Mouse (Mus musculus): ENCODE measurements around the gene Gm20532. TPM values are rescaled to one million over a fixed set of nuclear protein-coding genes. Genes with fewer than 3 reads are reported as not detected.

Gene Gm20532
- not detected for polyA plus RNA-seq (2021)

DNA sequence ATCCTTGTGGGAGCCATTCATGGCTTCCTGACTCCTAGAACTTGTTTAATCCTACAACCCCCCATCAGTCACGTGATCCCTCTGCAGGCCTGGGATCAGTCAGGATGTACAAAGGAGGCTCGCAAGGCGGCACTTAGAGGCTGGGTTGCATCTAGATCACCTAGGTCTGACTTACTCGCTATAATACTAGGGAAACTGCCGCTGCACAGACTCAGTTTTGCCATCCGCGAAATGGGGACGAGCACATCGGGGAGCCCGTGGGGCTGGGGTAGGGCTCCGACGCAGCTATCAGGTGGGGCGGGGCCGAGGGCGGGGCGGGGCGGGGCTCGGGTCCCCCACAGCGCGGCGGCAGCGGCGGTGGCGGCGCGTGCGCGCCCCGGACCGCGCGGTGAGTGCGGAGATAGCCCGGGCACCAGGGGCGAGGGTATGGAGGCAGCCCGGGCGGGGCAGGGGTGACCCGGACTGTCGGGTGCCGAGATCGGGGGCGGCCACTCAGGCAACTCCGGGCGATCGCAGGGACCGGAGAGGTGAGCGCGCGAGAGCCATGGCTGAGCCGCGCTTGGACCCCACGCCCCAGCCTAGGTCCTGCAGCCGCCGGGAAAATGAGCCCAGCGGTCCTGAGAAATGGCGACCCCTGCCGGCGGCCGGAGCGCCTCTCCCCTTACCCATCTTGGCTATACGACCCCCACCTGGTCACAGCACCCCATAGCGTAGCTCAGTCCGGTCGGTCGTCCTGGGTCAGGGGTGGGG, at the start of gene Gm20532:
TSS of gene Gm20532 (plus strand) at position 346 of the 750 bp plus-strand sequence.
- no peak for TF ChIP-seq CTCF (IDR thresholded peaks at IDR 0.05)

DNA sequence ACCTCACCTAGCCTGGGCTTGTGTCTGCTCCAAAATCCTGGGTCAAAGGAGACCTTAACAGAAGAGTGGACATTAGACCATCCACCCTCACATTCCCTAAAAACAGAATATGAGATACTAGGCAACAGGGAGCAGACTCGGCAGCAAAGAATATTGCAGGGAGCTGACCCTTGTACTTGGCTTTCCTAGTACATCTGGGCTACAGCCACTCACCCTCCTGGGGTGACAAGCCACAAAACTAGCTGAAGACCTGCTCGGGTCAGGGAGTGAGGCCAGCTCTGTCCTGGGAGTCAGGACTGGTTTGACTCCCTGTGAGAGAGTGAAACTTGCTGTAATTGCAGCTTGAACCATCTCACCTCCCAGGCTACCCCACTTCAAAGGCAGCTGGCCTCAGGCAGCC, 46.9 kb upstream of the Gm20532 start:
- no peaks in the 10 kb centered on the region for H3K27me3 ChIP-seq
- DNase-seq (ENCODE audit: low read depth, low spot score) (no peak), ATAC-seq (no peak)
- in situ Hi-C loops (cut with MboI; ENCODE audit: low pct_unique_long_range_greater_than_20kb), result no loop called here
- CTCF ChIA-PET, result no interaction called here
- POLR2A ChIA-PET, result no interaction called here
- TF ChIP-seq CTCF (IDR thresholded peaks at IDR 0.05), result no peak

More for the DNA sequence above, at the start of gene Gm20532:
- H3K27me3 ChIP-seq, result no peaks in the 10 kb centered on the region
- ATAC-seq (peak; percentile 31), DNase-seq (ENCODE audit: low read depth, low spot score) (no peak)
- in situ Hi-C loops (cut with MboI; ENCODE audit: low pct_unique_long_range_greater_than_20kb), result no loop called here
- CTCF ChIA-PET, result interaction anchor here (1.5 kb wide), 1 partner anchor 9 kb away, joined by 3 read pairs; no protein-coding TSS in a partner anchor
- POLR2A ChIA-PET, result no interaction called here

DNA sequence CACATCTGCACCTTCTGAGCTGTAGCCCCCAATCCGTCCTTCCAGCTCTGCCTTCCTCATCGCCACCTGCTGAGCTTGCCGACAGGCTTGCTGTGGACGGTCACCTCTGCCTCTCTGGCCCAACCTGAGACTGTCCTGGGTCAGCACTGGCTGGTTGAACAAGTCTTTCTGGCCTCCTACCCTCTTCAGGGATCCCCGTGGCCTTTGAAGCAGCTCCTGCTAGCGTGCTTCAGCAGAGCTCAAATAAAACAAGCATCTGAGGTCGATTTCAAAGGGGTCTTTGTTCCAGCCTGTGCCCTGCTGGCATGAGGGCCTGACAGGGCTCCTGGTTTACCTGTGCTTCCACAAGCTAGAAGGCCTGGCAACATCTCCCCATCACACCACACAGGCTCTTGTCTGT, 45.7 kb upstream of the Gm20532 start:
- ChIA-PET CTCF (interaction anchor here (0.9 to 1.4 kb wide), 2 partner anchors 12 to 48 kb away, joined by 3 to 4 read pairs; no protein-coding TSS in a partner anchor), POLR2A (interaction anchor here (0.7 to 0.8 kb wide), 2 partner anchors 87 to 194 kb away, joined by 5 to 6 read pairs; no protein-coding TSS in a partner anchor)
- ATAC-seq, result no peak
- no peak for TF ChIP-seq CTCF (IDR thresholded peaks at IDR 0.05)
- in situ Hi-C loops (cut with MboI; ENCODE audit: low pct_unique_long_range_greater_than_20kb), result no loop called here
- no peaks in the 10 kb centered on the region for H3K27me3 ChIP-seq
- no peak for DNase-seq (ENCODE audit: low read depth, low spot score)

DNA sequence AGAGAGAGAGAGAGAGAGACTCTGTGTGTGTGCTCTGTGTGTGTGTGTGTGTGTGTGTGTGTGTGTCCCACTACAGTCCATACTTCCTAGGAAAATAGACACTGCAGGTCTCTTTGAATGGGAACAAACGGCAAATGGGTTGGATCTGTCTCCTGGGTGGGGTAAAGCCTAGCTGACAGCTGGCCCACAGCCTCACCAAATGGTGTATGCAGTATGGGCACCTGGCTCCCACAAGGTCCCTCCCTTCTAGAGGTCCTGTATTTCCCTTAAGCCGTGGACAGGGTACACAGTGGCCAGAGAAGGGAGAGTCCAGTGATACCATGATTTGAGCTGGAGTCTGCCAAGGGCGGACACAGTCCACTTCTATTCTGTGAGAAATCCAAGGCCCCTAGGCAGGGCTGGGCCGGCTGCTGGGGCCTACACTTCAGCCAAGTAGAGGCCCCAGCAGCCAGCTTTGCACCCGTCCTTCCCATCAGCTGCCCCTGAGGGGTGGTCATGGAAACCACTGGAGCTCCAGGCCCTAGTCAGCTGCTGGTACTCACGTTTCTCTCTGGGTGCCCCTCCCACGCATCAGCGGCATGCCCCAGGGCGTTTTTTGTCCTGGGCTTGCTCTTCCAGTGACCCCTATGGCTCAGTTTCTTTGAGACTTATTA, 45.1 kb upstream of the Gm20532 start:
- DNase-seq (ENCODE audit: low read depth, low spot score) (no peak), ATAC-seq (no peak)
- ChIA-PET CTCF (interaction anchor here (0.8 to 1.4 kb wide), 3 partner anchors 13 to 48 kb away, joined by 3 to 4 read pairs (median 3); partner anchors contain the start of gene Notch1), POLR2A (no interaction called here)
- H3K27me3 ChIP-seq, result no peaks in the 10 kb centered on the region
- in situ Hi-C loops (cut with MboI; ENCODE audit: low pct_unique_long_range_greater_than_20kb), result no loop called here
- TF ChIP-seq CTCF (IDR thresholded peaks at IDR 0.05), result no peak

DNA sequence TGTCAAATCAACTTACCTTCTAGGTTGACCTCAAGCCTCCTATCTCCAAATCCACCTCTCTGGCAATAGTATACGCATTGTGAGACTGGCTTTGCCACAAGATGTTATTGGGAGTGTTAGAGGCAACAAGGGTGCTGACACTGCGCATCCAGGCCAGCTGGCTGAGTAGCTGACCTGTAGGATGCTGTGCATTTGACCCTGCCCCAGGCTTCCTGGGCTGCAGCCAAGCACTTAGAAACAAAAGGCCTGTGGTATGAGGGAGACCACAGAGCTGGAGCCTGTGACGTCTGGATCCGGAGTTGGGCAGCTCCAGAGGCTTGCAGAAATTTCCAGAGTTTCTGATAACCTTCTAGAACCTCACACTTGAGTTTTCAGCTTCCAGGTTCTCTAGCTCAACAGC, 43.3 kb upstream of the Gm20532 start:
- ATAC-seq (no peak), DNase-seq (ENCODE audit: low read depth, low spot score) (no peak)
- ChIA-PET POLR2A (interaction anchor here (0.8 kb wide), 1 partner anchor 98 kb away, joined by 3 read pairs; the partner anchor contains the start of gene Sec16a), CTCF (interaction anchor here (1.4 kb wide), 1 partner anchor 13 kb away, joined by 3 read pairs; no protein-coding TSS in a partner anchor)
- H3K27me3 ChIP-seq, result no peaks in the 10 kb centered on the region
- TF ChIP-seq CTCF (IDR thresholded peaks at IDR 0.05), result no peak
- in situ Hi-C loops (cut with MboI; ENCODE audit: low pct_unique_long_range_greater_than_20kb), result no loop called here

DNA sequence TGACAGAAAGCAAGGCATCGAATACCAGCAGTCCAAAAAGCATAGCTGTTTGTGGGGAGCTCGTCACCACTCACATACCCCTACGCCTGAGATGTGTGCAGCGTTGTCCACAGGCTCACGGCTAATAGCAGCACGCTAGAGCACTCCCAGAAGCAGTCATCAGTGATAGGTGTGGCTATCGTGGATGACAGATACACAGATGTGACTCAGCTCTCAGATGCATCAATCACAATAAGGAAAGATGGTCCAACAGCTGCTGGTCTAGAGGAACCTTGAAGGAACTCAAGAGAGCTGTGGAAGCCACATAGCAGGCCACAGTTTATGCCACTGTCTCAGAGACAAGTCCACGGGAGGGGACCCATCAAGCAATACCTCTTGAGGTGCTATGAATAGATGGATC, 42.7 kb upstream of the Gm20532 start:
- DNase-seq (ENCODE audit: low read depth, low spot score) (no peak), ATAC-seq (no peak)
- in situ Hi-C loops (cut with MboI; ENCODE audit: low pct_unique_long_range_greater_than_20kb), result no loop called here
- no peaks in the 10 kb centered on the region for H3K27me3 ChIP-seq
- CTCF ChIA-PET, result interaction anchor here (1.4 kb wide), 1 partner anchor 14 kb away, joined by 3 read pairs; no protein-coding TSS in a partner anchor
- TF ChIP-seq CTCF (IDR thresholded peaks at IDR 0.05), result no peak
- POLR2A ChIA-PET, result interaction anchor here (0.8 kb wide), 1 partner anchor 99 kb away, joined by 3 read pairs; the partner anchor contains the start of gene Sec16a

DNA sequence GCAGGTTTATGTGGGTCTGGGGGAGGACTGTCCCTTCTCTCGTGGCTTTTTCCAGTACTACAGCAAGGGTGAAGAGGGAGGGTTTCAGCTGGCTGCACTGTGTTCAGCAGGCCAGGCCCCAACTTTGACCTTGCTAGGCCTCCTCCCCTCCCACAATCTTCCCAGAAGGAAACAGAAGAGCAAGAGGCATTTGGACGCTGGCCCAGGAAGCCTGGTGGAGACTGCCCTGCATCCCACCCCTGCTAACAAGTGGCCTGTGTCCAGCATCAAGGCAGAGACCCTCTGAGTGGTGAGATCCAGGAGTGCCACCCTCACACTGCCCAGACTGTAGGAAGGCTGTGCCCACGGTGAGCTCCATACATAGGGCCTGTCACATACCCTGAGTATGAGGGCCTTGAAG, 42.2 kb upstream of the Gm20532 start:
- no peak for TF ChIP-seq CTCF (IDR thresholded peaks at IDR 0.05)
- H3K27me3 ChIP-seq, result no peaks in the 10 kb centered on the region
- ATAC-seq (no peak), DNase-seq (ENCODE audit: low read depth, low spot score) (no peak)
- ChIA-PET CTCF (interaction anchor here (1.4 kb wide), 1 partner anchor 14 kb away, joined by 3 read pairs; no protein-coding TSS in a partner anchor), POLR2A (interaction anchor here (0.8 kb wide), 1 partner anchor 99 kb away, joined by 3 read pairs; the partner anchor contains the start of gene Sec16a)
- in situ Hi-C loops (cut with MboI; ENCODE audit: low pct_unique_long_range_greater_than_20kb), result no loop called here

DNA sequence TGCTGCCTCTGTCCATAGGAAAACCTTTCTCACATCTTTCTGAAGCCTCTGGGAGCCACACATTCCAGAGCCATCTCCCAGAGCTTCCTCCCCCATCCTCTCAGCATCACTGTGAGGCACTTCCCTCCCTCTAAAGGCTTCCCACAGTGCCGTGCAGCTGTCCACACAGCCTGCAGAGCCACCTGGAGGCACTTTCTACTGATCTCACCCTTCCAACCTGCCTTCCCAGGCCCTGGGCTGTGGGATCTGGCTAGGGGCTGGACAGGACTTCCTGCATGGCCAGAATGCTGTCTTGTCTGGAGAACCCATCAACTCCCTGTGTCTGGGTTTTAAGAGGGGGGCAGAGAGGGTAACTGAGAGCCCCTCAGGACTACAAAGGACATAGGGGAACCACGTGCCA, 39.0 kb upstream of the Gm20532 start:
- no peak for ATAC-seq
- in situ Hi-C loops (cut with MboI; ENCODE audit: low pct_unique_long_range_greater_than_20kb), result no loop called here
- no peak for DNase-seq (ENCODE audit: low read depth, low spot score)
- CTCF ChIA-PET, result interaction anchor here (1.1 to 2.3 kb wide), 4 partner anchors 9 to 100 kb away, joined by 3 to 9 read pairs (median 5); no protein-coding TSS in a partner anchor
- no peaks in the 10 kb centered on the region for H3K27me3 ChIP-seq
- no peak for TF ChIP-seq CTCF (IDR thresholded peaks at IDR 0.05)
- POLR2A ChIA-PET, result no interaction called here

DNA sequence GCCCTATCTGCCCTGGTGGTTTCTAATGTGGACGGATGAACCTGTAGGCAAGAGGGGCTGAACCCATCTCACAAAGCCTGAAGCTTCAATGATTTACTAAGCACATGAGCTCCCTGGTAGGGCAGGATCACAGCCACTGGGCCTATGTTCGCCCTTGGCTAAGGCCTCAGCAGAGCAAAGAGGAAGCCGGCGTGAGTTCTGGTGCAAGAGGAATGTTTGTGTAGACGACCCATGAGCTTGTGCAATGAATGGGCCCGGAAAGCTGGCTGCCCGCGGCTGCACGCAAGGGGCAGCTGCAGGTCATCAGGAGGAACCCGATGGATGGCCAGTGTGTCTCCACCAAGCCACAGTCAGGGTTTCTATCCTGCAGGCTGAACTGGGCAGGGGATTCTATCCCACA, 36.6 kb upstream of the Gm20532 start:
- no peak for ATAC-seq
- no peak for TF ChIP-seq CTCF (IDR thresholded peaks at IDR 0.05)
- in situ Hi-C loops (cut with MboI; ENCODE audit: low pct_unique_long_range_greater_than_20kb), result no loop called here

DNA sequence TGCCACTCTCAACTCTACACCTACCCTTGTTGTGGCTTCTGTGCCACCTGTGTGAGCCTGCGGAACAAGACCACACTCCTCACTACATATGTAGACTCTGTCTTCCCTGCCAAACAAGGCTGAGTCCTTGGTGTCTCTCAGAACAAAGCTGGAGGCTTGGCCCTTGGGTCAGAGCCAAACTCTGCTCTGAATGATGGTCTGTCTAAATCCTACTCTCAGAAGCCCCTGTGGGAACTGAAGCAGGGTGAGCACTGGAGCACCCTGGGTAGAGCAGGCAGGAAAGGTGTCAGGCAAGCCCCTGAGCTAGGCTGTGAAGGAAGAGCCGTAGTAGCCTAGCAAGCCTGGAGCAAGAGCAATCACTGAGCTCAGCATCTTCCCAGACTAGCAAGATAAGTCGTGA, 36.2 kb upstream of the Gm20532 start:
- ATAC-seq (no peak), DNase-seq (ENCODE audit: low read depth, low spot score) (no peak)
- POLR2A ChIA-PET, result no interaction called here
- CTCF ChIA-PET, result interaction anchor here (1.1 kb wide), 1 partner anchor 12 kb away, joined by 3 read pairs; no protein-coding TSS in a partner anchor
- no peak for TF ChIP-seq CTCF (IDR thresholded peaks at IDR 0.05)
- in situ Hi-C loops (cut with MboI; ENCODE audit: low pct_unique_long_range_greater_than_20kb), result no loop called here
- no peaks in the 10 kb centered on the region for H3K27me3 ChIP-seq

More for the DNA sequence above, 36.6 kb upstream of the Gm20532 start:
- ChIA-PET POLR2A (no interaction called here), CTCF (interaction anchor here (1.1 kb wide), 1 partner anchor 12 kb away, joined by 3 read pairs; no protein-coding TSS in a partner anchor)
- no peaks in the 10 kb centered on the region for H3K27me3 ChIP-seq
- DNase-seq (ENCODE audit: low read depth, low spot score), result no peak
